Mouse (Mus musculus) midbrain, embryonic 10.5 days (tissue): ENCODE data around the gene Otud6a. TPM values are rescaled to one million over a fixed set of nuclear protein-coding genes. Genes with fewer than 3 reads are reported as not detected.
"Not testable (repeated sequence)": the region's sequence is repeated elsewhere in the genome, so short reads cannot be mapped to it uniquely, and the experiment has no call there.

Experiments used
- DNase-seq: peaks from one replicate; pipeline ENCODE4 v3.0.0-alpha.2; 2017; ENCODE audit warnings: low spot score
- H3K27ac ChIP-seq: fragments of 300-500 bp; sonication (generic); replicated peaks from 2 replicates; pipeline ENCODE4 v1.5.1; 2016; ENCODE audit warnings: mild to moderate bottlenecking
- H3K27me3 ChIP-seq: fragments of 300-500 bp; sonication (generic); 2 replicates; pipeline ENCODE4 v1.6.1; 2016; ENCODE audit warnings: low read depth, mild to moderate bottlenecking; ENCODE audit not compliant: poor library complexity, severe bottlenecking
- H3K36me3 ChIP-seq: fragments of 300-500 bp; sonication (generic); 2 replicates; pipeline ENCODE4 v1.6.1; 2016; ENCODE audit warnings: mild to moderate bottlenecking, moderate library complexity
- H3K4me1 ChIP-seq: fragments of 300-500 bp; sonication (generic); 2 replicates; pipeline ENCODE4 v1.6.1; 2016
- H3K4me3 ChIP-seq: fragments of 300-500 bp; sonication (generic); 2 replicates; pipeline ENCODE4 v1.5.1; 2016; ENCODE audit warnings: mild to moderate bottlenecking, moderate library complexity
- H3K9me3 ChIP-seq: fragments of 300-500 bp; sonication (generic); replicated peaks from 2 replicates; pipeline ENCODE4 v1.6.1; 2016; ENCODE audit warnings: mild to moderate bottlenecking
- WGBS: fragments of 180-500 bp; shearing (Covaris S2); methylation state at CpG from one replicate; pipeline ENCODE4 v1.1.7; 2016; 5-methylcytosine and 5-hydroxymethylcytosine counted together
- polyA plus RNA-seq: library from polyadenylated mRNA; unstranded; fragments of >200 nt; fragmentation: Nextera tagmentation; extraction: Ambion mirVana; gene quantifications from 2 replicates; pipeline ENCODE4 v1.2.1, GENCODE M21; 2016

Otud6a gene
- not detected in 2 replicates for polyA plus RNA-seq

DNA sequence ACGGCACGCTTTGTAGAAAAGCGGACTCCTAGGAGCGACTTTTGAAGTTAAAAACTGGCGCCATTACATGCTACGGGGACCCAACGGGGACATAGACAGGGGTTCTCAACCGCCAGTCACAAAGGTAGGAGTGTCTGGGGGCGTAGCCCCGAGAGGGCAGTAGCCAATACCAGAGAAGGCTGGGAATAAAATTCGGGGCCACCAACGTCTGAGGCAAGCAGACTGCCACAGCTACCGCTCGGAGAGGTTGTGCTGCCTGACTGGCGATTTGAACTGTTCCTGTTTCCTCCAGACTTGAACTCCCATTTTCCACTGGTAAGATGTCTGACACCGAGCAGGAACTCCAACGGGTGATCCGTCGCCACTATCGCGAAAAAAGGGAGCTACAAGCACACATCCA is at the start of gene Otud6a:
Gene Otud6a, plus strand, starts transcription at position 321 of the 400 bp plus-strand sequence.
- H3K4me3 ChIP-seq = no peak within 1 kb of the TSS
- no peak for DNase-seq
- H3K4me1 ChIP-seq = no peaks in the 10 kb centered on the region
- peaks cover 8% of the 10 kb centered on the region for H3K9me3 ChIP-seq
- WGBS = 84% methylated on average over 21 of the region's 21 CpGs
- no peak within 1 kb of the TSS for H3K27ac ChIP-seq
- H3K27me3 ChIP-seq = peaks cover 49% of the 10 kb centered on the region
- no peaks in the 10 kb centered on the region for H3K36me3 ChIP-seq

DNA sequence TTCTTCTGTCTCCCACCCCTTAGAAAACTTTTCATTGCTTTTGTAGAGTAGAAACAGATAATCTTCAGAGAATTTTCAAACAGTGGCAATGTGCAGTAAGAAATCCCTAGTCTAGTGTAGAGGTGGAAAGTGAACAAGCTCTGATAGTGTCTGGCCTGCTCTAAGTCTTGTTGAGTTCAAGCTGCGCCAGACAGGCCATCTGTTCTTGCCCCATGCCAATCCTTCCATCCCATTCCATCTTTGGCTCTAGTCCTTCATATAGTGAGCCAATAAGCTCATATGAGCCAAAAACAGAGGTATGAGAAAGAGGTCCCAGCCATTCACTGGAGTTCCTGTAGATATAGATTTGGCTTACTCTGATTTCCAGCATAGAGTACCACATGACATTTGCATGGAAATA is 38.9 kb upstream of the Otud6a start:
- 100% methylated on average over 1 of the region's 1 CpGs for WGBS
- no peaks in the 10 kb centered on the region; the same call in 1 of the 2 replicates for H3K9me3 ChIP-seq
- H3K27ac ChIP-seq = no peak overlapping the region
- peaks cover 56% of the 10 kb centered on the region for H3K27me3 ChIP-seq
- no peak overlapping the region for H3K4me3 ChIP-seq
- DNase-seq = no peak
- no peaks in the 10 kb centered on the region for H3K4me1 ChIP-seq
- H3K36me3 ChIP-seq = no peaks in the 10 kb centered on the region

DNA sequence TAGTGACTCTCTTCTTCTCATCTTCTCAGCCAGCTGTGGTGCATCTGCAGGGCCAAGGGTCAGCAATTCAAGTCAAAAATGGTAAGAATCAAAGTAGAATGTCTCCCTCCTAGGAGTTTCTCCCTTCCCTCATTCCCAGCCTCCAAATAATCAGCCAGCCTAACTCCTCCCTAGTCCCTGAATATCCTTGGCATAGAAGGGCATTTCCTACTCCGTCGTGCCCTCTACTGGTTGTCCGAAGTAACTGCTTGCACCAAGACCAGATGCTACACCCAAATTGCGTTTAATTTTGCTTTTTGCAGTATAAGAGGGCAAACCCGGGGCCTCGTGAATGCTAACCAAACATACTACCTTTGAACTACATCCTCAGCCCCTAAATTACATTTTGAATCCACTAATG is 36.5 kb upstream of the Otud6a start:
- Histone ChIP-seq H3K4me3 (no peak overlapping the region), H3K27ac (no peak overlapping the region), H3K36me3 (no peaks in the 10 kb centered on the region), H3K27me3 (peaks cover 80% of the 10 kb centered on the region), H3K4me1 (no peaks in the 10 kb centered on the region), H3K9me3 (no peaks in the 10 kb centered on the region; the same call in 1 of the 2 replicates)
- WGBS = 32% methylated on average over 6 of the region's 6 CpGs
- DNase-seq = peak; percentile 24

DNA sequence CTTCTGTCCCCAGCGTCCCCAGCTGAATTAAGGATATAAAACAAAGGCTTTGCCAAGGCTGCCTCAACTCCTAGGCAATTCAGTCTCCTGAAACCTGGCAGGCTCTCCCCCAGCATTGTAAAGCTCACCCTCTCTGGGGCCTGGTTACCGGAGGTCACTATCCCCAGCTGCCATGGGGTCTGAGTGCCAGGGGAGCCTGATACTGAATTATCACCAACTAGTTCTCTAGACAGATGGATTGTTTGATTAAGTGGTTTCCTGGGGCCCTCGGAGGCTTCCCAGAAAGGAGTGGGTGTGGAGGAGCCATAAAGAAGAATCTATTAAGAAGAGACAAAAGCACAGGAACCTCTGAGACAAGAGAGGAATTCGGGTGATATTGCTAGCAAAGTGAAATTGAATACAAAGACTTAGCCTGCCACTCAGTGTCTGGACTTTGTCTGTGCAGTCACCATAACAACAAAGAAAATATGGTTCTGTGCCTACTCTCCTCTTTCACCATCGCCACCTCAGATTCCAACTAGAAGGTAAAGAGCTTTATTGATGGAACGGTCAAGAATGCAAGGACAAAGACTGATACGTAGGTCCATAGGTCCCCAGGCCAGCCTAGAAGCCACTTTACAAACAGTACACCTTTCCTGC is 34.5 kb upstream of the Otud6a start:
- H3K27me3 ChIP-seq = peaks cover 94% of the 10 kb centered on the region
- H3K36me3 ChIP-seq = no peaks in the 10 kb centered on the region
- no peaks in the 10 kb centered on the region for H3K4me1 ChIP-seq
- no peaks in the 10 kb centered on the region for H3K9me3 ChIP-seq
- DNase-seq = no peak
- 71% methylated on average over 7 of the region's 7 CpGs for WGBS
- no peak overlapping the region for H3K4me3 ChIP-seq
- no peak overlapping the region for H3K27ac ChIP-seq

DNA sequence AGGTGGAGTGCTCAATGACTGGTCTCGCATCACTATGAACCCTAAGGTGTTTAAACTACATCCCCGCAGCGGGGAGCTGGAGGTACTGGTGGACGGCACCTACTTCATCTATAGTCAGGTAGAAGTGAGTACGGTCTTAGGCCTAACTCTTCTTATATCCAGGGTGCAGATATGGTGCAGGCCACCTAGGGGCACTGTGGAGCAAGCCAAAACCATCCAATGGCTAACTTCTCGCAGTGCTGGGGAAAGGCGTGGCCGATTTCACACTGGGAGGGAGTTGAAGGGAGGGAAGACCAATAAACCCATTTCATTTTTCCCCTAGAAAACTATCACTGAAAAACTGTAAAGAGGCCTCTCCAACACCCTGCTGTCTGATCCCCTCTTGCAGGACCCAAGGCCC is 33.8 kb upstream of the Otud6a start:
- Histone ChIP-seq H3K27me3 (peaks cover 94% of the 10 kb centered on the region), H3K4me3 (no peak overlapping the region), H3K9me3 (no peaks in the 10 kb centered on the region), H3K36me3 (no peaks in the 10 kb centered on the region), H3K27ac (no peak overlapping the region), H3K4me1 (no peaks in the 10 kb centered on the region)
- peak; percentile 12 for DNase-seq
- 79% methylated on average over 8 of the region's 8 CpGs for WGBS

DNA sequence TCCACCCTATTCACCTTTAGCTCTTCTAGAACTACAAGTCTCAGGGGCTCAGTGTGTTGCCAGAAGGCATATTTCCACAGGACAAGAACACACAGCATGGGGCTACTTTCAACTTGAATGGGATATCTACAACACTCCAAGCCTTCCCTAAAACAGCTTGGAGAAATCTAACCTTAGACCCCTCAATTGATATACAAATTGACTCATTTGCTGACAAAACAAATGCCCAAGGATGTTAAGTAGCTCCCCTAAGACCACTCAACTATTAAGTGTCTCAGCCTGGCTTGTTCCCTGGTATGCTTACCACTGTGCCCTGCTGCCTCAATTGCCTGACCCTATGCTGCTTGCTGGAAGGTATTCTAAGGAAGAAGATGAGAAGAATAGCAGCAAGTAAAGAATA is 27.9 kb upstream of the Otud6a start:
- DNase-seq = no peak
- no peaks in the 10 kb centered on the region for H3K36me3 ChIP-seq
- no peak overlapping the region for H3K4me3 ChIP-seq
- no peaks in the 10 kb centered on the region for H3K4me1 ChIP-seq
- no peak overlapping the region for H3K27ac ChIP-seq
- H3K9me3 ChIP-seq = no peaks in the 10 kb centered on the region
- peaks cover 96% of the 10 kb centered on the region for H3K27me3 ChIP-seq

DNA sequence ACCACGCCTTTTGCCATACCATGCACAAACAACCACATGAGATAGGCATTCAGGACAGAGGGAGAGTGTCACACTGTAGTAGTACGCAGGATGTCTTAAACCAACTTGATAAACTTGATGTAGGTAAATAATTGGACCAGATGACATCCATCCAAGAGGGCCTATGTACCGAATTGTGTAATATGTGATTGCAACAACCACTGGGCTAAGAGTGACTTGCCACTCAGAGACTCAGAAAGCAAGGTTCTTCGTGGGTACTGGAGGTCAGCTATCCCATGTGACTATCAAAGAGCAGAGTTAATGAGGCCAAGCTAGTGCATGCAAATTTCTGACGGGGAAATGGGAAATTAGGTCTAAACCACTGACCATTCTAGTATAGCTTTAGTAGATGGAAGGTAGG is 27.2 kb upstream of the Otud6a start:
- Histone ChIP-seq H3K4me1 (no peaks in the 10 kb centered on the region), H3K9me3 (no peaks in the 10 kb centered on the region), H3K36me3 (no peaks in the 10 kb centered on the region), H3K4me3 (no peak overlapping the region), H3K27me3 (peaks cover 96% of the 10 kb centered on the region), H3K27ac (no peak overlapping the region)
- 86% methylated on average over 5 of the region's 5 CpGs for WGBS
- no peak for DNase-seq

DNA sequence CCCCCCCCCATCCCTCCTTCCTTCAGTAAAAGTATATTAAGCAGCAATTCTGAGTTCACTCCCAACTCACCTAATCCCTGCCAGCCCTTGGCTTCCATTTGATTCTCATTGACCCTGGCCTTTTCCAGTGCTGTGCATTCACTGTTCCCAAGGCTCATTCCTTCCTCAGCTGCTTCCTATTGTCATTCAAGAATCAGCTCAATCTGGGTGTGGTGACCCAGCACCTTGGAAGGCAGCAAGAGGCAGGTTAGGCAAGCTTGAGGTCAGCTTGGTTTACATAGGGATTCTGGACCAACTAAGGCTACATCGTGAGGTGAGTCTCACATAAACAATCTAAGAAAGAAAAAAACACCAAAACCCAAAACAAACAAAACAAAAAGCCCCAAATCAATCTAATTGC is 19.6 kb upstream of the Otud6a start:
- Histone ChIP-seq H3K4me3 (no peak overlapping the region), H3K4me1 (no peaks in the 10 kb centered on the region), H3K27me3 (peaks cover 77% of the 10 kb centered on the region), H3K9me3 (no peaks in the 10 kb centered on the region), H3K36me3 (no peaks in the 10 kb centered on the region), H3K27ac (no peak overlapping the region)
- WGBS = 67% methylated on average over 1 of the region's 1 CpGs
- no peak for DNase-seq

DNA sequence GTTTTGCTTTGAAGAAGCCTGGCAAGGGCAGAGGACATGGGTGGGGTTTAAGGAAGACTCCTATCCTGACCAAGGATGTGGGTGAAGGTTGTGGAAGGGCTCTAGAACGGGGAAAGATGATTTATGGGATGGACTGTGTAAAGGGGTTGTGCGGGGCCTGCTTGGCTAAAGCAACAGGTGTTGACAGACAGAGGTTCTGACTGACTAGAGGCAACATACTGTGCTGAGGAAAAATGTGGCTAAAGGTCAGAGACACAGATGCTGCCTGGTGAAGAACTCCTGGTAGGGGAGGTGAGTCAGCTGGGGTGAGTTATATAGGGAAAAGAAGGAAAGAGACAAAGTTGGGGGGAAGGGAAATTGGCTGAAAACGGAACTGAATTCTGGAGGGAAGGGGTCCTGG is 3.5 kb downstream of the Otud6a start:
- 70% methylated on average over 3 of the region's 3 CpGs for WGBS
- Histone ChIP-seq H3K4me3 (no peak overlapping the region), H3K9me3 (peaks cover 8% of the 10 kb centered on the region), H3K27ac (no peak overlapping the region), H3K36me3 (no peaks in the 10 kb centered on the region), H3K27me3 (peaks cover 77% of the 10 kb centered on the region), H3K4me1 (no peaks in the 10 kb centered on the region)
- DNase-seq = no peak

DNA sequence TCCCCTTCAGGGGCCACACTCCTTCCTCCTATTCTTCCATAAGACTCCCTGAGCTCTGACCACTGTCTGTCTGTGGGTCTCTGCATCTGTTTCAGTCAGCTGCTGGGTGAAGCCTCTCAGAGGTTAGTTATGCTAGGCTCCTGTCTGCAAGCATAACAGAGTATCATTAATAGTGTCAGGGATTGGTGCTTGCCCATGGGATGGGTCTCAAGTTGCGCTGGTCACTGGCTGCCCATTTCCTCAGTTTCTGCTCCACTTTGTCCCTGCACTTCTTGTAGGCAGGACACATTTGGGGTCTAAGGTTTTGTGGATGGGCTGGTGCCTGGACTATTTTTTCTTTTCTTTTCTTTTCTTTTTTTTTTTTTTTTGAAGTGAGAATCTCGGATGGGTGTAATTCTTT is 13.8 kb downstream of the Otud6a start, which contains the start of gene Awat2:
Gene Awat2, minus strand, starts transcription at position 101 of the 400 bp plus-strand sequence.
- H3K4me1 ChIP-seq, H3K36me3 ChIP-seq, H3K9me3 ChIP-seq, H3K27ac ChIP-seq, DNase-seq, H3K4me3 ChIP-seq: not testable (repeated sequence)
- WGBS = 88% methylated on average over 2 of the region's 2 CpGs
- H3K27me3 ChIP-seq = peaks cover 70% of the 10 kb centered on the region

DNA sequence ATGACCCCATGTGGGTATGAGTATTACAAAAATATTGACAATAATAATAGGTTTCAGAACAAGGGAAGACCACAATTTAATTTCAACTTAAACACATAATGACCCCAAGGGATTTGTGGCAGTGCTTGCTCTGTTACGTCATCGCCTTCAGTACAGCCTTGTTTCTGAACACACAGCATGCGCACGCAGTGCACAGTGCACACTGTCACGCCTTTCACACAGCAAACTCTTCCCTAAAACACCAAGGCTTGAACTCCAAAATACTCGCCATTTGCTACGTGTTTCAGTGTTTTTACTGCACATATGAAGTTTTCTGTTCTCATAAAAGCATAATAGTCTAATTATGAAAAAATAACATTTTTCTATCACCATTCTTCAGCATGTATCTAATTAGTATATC is 14.7 kb downstream of the Otud6a start:
- WGBS = 91% methylated on average over 7 of the region's 7 CpGs

DNA sequence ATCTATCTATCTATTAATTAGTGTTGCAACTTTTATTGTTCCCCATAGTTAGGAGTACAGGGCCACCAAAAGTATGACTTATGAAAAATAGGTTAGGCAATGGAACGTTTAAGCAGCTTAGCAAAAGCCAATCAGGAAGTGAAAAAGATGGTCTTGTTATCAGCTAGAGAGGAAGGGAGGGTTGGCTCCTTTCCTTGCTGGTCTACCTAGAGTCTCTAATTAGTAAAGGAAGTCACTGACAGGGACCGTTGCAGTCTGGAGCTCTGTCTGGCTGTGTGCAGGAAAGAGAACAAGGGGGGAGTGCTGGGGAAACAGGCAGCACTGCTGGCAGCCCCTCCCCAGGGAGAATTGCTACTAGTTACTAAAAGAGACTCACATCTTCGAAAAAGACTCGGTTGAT is 39.2 kb downstream of the Otud6a start:
- H3K9me3 ChIP-seq = no peaks in the 10 kb centered on the region
- DNase-seq = no peak
- no peaks in the 10 kb centered on the region for H3K4me1 ChIP-seq
- H3K36me3 ChIP-seq = no peaks in the 10 kb centered on the region
- H3K27me3 ChIP-seq = peaks cover 99% of the 10 kb centered on the region
- 78% methylated on average over 4 of the region's 4 CpGs for WGBS
- H3K4me3 ChIP-seq = no peak overlapping the region
- no peak overlapping the region for H3K27ac ChIP-seq

More for the DNA sequence above, 14.7 kb downstream of the Otud6a start:
- H3K4me3 ChIP-seq = no peak overlapping the region
- no peak for DNase-seq
- H3K9me3 ChIP-seq = no peaks in the 10 kb centered on the region
- H3K27me3 ChIP-seq = peaks cover 72% of the 10 kb centered on the region
- no peaks in the 10 kb centered on the region for H3K36me3 ChIP-seq
- H3K4me1 ChIP-seq = peaks cover 5% of the 10 kb centered on the region; the same call in 1 of the 2 replicates
- no peak overlapping the region for H3K27ac ChIP-seq

DNA sequence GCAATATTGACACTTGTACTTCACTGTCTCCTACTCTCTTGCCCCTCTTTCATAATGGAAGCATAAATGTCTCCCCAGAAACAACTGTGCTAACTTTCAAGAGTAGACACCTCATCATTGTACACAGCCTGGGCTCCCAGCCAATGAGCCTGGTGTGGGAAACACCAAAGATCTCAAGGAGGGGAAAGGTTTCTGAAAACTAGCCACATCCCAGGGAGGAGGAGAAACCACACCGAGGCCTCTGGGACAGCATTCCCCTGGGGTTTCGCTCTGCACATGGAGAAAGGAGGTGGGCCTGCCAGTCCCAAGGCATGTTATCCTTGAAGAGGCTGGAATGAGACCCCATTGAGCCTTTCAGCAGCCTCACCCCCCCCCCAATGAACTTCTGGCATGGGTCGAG is 41.3 kb downstream of the Otud6a start:
- H3K27me3 ChIP-seq = peaks cover 99% of the 10 kb centered on the region
- no peaks in the 10 kb centered on the region for H3K4me1 ChIP-seq
- no peak overlapping the region for H3K4me3 ChIP-seq
- no peaks in the 10 kb centered on the region for H3K9me3 ChIP-seq
- WGBS = 87% methylated on average over 3 of the region's 3 CpGs
- no peak for DNase-seq
- no peaks in the 10 kb centered on the region for H3K36me3 ChIP-seq
- H3K27ac ChIP-seq = no peak overlapping the region

DNA sequence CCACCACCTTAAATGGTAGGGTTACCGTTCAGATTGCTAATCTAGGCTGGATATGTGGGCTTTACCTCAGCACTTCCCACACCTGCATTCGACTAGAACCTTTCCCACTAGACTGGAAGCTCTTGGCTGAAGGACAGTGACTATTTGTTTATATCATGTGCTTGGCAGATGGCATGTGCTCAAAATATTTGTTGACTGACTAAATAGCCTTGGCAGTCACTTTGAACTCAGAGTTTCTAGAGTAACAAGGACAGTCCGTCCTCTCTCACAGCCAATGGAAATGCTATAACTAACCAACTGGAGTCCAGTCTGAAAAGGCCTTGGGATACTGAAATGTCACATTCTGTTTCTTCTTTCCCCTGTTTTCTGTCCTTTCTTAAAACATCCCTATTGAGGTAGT is 42.7 kb downstream of the Otud6a start:
- 86% methylated on average over 3 of the region's 3 CpGs for WGBS
- peaks cover 99% of the 10 kb centered on the region for H3K27me3 ChIP-seq
- DNase-seq = no peak

More for the DNA sequence above, 42.7 kb downstream of the Otud6a start:
- no peaks in the 10 kb centered on the region for H3K9me3 ChIP-seq
- no peaks in the 10 kb centered on the region for H3K36me3 ChIP-seq
- no peak overlapping the region for H3K27ac ChIP-seq
- no peaks in the 10 kb centered on the region for H3K4me1 ChIP-seq
- no peak overlapping the region for H3K4me3 ChIP-seq
